Mouse (Mus musculus): ENCODE measurements around the gene Olfr1230. TPM values are rescaled to one million over a fixed set of nuclear protein-coding genes. Genes with fewer than 3 reads are reported as not detected.

Olfr1230 gene
- not detected in 2 replicates for polyA plus RNA-seq (2014; fragmentation: Nextera tagmentation; extraction: Ambion mirVana)

- Histone ChIP-seq H3K36me3 (ENCODE audit: control insufficient read depth, insufficient read depth, low read length) (no peaks in the 10 kb centered on the region), H3K9me3 (ENCODE audit: control insufficient read depth, low read length) (no peaks in the 10 kb centered on the region), H3K9ac (ENCODE audit: low read length) (no peak within 1 kb of the TSS), H3K27me3 (ENCODE audit: control insufficient read depth, insufficient read depth, low read length) (no peaks in the 10 kb centered on the region), H3K4me1 (ENCODE audit: control insufficient read depth in 2 of 2, insufficient read depth in 2 of 2, low read length in 2 of 2) (no peaks in the 10 kb centered on the region), H3K27ac (replicated peaks in 1 of 2; ENCODE audit: control insufficient read depth in 1 of 2, insufficient read depth in 1 of 2, low read depth in 2 of 2, low read length in 2 of 2) (no peak within 1 kb of the TSS), H3K4me2 (ENCODE audit: low read length) (no peak within 1 kb of the TSS), H3K4me3 (ENCODE audit: control insufficient read depth in 1 of 2, insufficient read depth in 1 of 2, low read depth in 1 of 2, low read length in 2 of 2) (no peak within 1 kb of the TSS)
- no peak for ATAC-seq (ENCODE audit: insufficient number of reproducible peaks, insufficient read depth, low FRiP score, low read depth)
- WGBS: 81% methylated on average over 1 of the region's 1 CpGs
Measured at GRCm38 (mm10) chr2:89297168-89297567, at the start of gene Olfr1230. TSS of gene Olfr1230 (minus strand) at chr2:89297268.

GRCm38 (mm10) chr2:89342298-89342697 lies 45.2 kb upstream of the Olfr1230 start, which contains the start of gene Olfr1233:
TSS of gene Olfr1233 (minus strand) at chr2:89342398.
- Histone ChIP-seq H3K4me1 (ENCODE audit: control insufficient read depth in 2 of 2, insufficient read depth in 2 of 2, low read length in 2 of 2) (no peaks in the 10 kb centered on the region), H3K4me2 (ENCODE audit: low read length) (no peak within 1 kb of the TSS), H3K4me3 (ENCODE audit: control insufficient read depth in 1 of 2, insufficient read depth in 1 of 2, low read depth in 1 of 2, low read length in 2 of 2) (no peak within 1 kb of the TSS), H3K27me3 (ENCODE audit: control insufficient read depth, insufficient read depth, low read length) (no peaks in the 10 kb centered on the region), H3K27ac (replicated peaks in 1 of 2; ENCODE audit: control insufficient read depth in 1 of 2, insufficient read depth in 1 of 2, low read depth in 2 of 2, low read length in 2 of 2) (no peak within 1 kb of the TSS), H3K9me3 (ENCODE audit: control insufficient read depth, low read length) (no peaks in the 10 kb centered on the region), H3K9ac (ENCODE audit: low read length) (no peak within 1 kb of the TSS), H3K36me3 (ENCODE audit: control insufficient read depth, insufficient read depth, low read length) (no peaks in the 10 kb centered on the region)
- no peak for ATAC-seq (ENCODE audit: insufficient number of reproducible peaks, insufficient read depth, low FRiP score, low read depth)

- Histone ChIP-seq H3K4me3 (ENCODE audit: control insufficient read depth in 1 of 2, insufficient read depth in 1 of 2, low read depth in 1 of 2, low read length in 2 of 2) (no peak within 1 kb of the TSS), H3K27ac (replicated peaks in 1 of 2; ENCODE audit: control insufficient read depth in 1 of 2, insufficient read depth in 1 of 2, low read depth in 2 of 2, low read length in 2 of 2) (no peak within 1 kb of the TSS), H3K4me1 (ENCODE audit: control insufficient read depth in 2 of 2, insufficient read depth in 2 of 2, low read length in 2 of 2) (no peaks in the 10 kb centered on the region), H3K27me3 (ENCODE audit: control insufficient read depth, insufficient read depth, low read length) (no peaks in the 10 kb centered on the region), H3K9ac (ENCODE audit: low read length) (no peak within 1 kb of the TSS), H3K4me2 (ENCODE audit: low read length) (no peak within 1 kb of the TSS), H3K36me3 (ENCODE audit: control insufficient read depth, insufficient read depth, low read length) (no peaks in the 10 kb centered on the region), H3K9me3 (ENCODE audit: control insufficient read depth, low read length) (no peaks in the 10 kb centered on the region)
- no peak for ATAC-seq (ENCODE audit: insufficient number of reproducible peaks, insufficient read depth, low FRiP score, low read depth)
Measured at GRCm38 (mm10) chr2:89329575-89329974, 32.5 kb upstream of the Olfr1230 start, which contains the start of gene Olfr1232. TSS of gene Olfr1232 (minus strand) at chr2:89329675.

- no peaks in the 10 kb centered on the region for H3K4me1 ChIP-seq (ENCODE audit: control insufficient read depth in 2 of 2, insufficient read depth in 2 of 2, low read length in 2 of 2)
- H3K27ac ChIP-seq (replicated peaks in 1 of 2; ENCODE audit: control insufficient read depth in 1 of 2, insufficient read depth in 1 of 2, low read depth in 2 of 2, low read length in 2 of 2): no peak within 1 kb of the TSS
- no peak for ATAC-seq (ENCODE audit: insufficient number of reproducible peaks, insufficient read depth, low FRiP score, low read depth)
- no peaks in the 10 kb centered on the region for H3K9me3 ChIP-seq (ENCODE audit: control insufficient read depth, low read length)
- no peaks in the 10 kb centered on the region for H3K36me3 ChIP-seq (ENCODE audit: control insufficient read depth, insufficient read depth, low read length)
- WGBS: 72% methylated on average over 2 of the region's 2 CpGs
- H3K27me3 ChIP-seq (ENCODE audit: control insufficient read depth, insufficient read depth, low read length): no peaks in the 10 kb centered on the region
- H3K9ac ChIP-seq (ENCODE audit: low read length): no peak within 1 kb of the TSS
- no peak within 1 kb of the TSS for H3K4me2 ChIP-seq (ENCODE audit: low read length)
- no peak within 1 kb of the TSS for H3K4me3 ChIP-seq (ENCODE audit: control insufficient read depth in 1 of 2, insufficient read depth in 1 of 2, low read depth in 1 of 2, low read length in 2 of 2)
Measured at GRCm38 (mm10) chr2:89306974-89307373, 9.9 kb upstream of the Olfr1230 start, which contains the start of gene Olfr1231. TSS of gene Olfr1231 (minus strand) at chr2:89307074.

- Histone ChIP-seq H3K4me3 (ENCODE audit: control insufficient read depth in 1 of 2, insufficient read depth in 1 of 2, low read depth in 1 of 2, low read length in 2 of 2) (no peak within 1 kb of the TSS), H3K4me1 (ENCODE audit: control insufficient read depth in 2 of 2, insufficient read depth in 2 of 2, low read length in 2 of 2) (no peaks in the 10 kb centered on the region), H3K36me3 (ENCODE audit: control insufficient read depth, insufficient read depth, low read length) (no peaks in the 10 kb centered on the region), H3K9ac (ENCODE audit: low read length) (no peak within 1 kb of the TSS), H3K27me3 (ENCODE audit: control insufficient read depth, insufficient read depth, low read length) (no peaks in the 10 kb centered on the region), H3K4me2 (ENCODE audit: low read length) (no peak within 1 kb of the TSS), H3K9me3 (ENCODE audit: control insufficient read depth, low read length) (no peaks in the 10 kb centered on the region), H3K27ac (replicated peaks in 1 of 2; ENCODE audit: control insufficient read depth in 1 of 2, insufficient read depth in 1 of 2, low read depth in 2 of 2, low read length in 2 of 2) (no peak within 1 kb of the TSS)
- ATAC-seq (ENCODE audit: insufficient number of reproducible peaks, insufficient read depth, low FRiP score, low read depth): no peak
- WGBS: 78% methylated on average over 2 of the region's 2 CpGs
Measured at GRCm38 (mm10) chr2:89287914-89288313, 9.2 kb downstream of the Olfr1230 start, which contains the start of gene Olfr1229. TSS of gene Olfr1229 (minus strand) at chr2:89288014.

- H3K27ac ChIP-seq (replicated peaks in 1 of 2; ENCODE audit: control insufficient read depth in 1 of 2, insufficient read depth in 1 of 2, low read depth in 2 of 2, low read length in 2 of 2): no peak within 1 kb of the TSS
- no peak within 1 kb of the TSS for H3K9ac ChIP-seq (ENCODE audit: low read length)
- no peaks in the 10 kb centered on the region for H3K4me1 ChIP-seq (ENCODE audit: control insufficient read depth in 2 of 2, insufficient read depth in 2 of 2, low read length in 2 of 2)
- no peaks in the 10 kb centered on the region for H3K36me3 ChIP-seq (ENCODE audit: control insufficient read depth, insufficient read depth, low read length)
- H3K4me2 ChIP-seq (ENCODE audit: low read length): no peak within 1 kb of the TSS
- H3K9me3 ChIP-seq (ENCODE audit: control insufficient read depth, low read length): no peaks in the 10 kb centered on the region
- no peaks in the 10 kb centered on the region for H3K27me3 ChIP-seq (ENCODE audit: control insufficient read depth, insufficient read depth, low read length)
- H3K4me3 ChIP-seq (ENCODE audit: control insufficient read depth in 1 of 2, insufficient read depth in 1 of 2, low read depth in 1 of 2, low read length in 2 of 2): no peak within 1 kb of the TSS
- ATAC-seq (ENCODE audit: insufficient number of reproducible peaks, insufficient read depth, low FRiP score, low read depth): no peak
Measured at GRCm38 (mm10) chr2:89253962-89254361, 43.1 kb downstream of the Olfr1230 start, which contains the start of gene Olfr1228. TSS of gene Olfr1228 (minus strand) at chr2:89254062.

Other genes starting within 250 kb of the Olfr1230 start
- not detected in 2 replicates for gene Olfr1218, start 236.1 kb downstream of the Olfr1230 start, polyA plus RNA-seq (2014; fragmentation: Nextera tagmentation; extraction: Ambion mirVana)
- gene Olfr1219, start 213.8 kb downstream of the Olfr1230 start, polyA plus RNA-seq (2014; fragmentation: Nextera tagmentation; extraction: Ambion mirVana): not detected in 2 replicates
- gene Olfr1220, start 190.4 kb downstream of the Olfr1230 start, polyA plus RNA-seq (2014; fragmentation: Nextera tagmentation; extraction: Ambion mirVana): not detected in 2 replicates
- gene Olfr1221, start 180.0 kb downstream of the Olfr1230 start, polyA plus RNA-seq (2014; fragmentation: Nextera tagmentation; extraction: Ambion mirVana): not detected in 2 replicates
- gene Olfr1222, start 164.2 kb downstream of the Olfr1230 start, polyA plus RNA-seq (2014; fragmentation: Nextera tagmentation; extraction: Ambion mirVana): not detected in 2 replicates
- gene Olfr1223, start 145.7 kb downstream of the Olfr1230 start, polyA plus RNA-seq (2014; fragmentation: Nextera tagmentation; extraction: Ambion mirVana): not detected in 2 replicates
- gene Olfr1224-ps1, start 133.2 kb downstream of the Olfr1230 start, polyA plus RNA-seq (2014; fragmentation: Nextera tagmentation; extraction: Ambion mirVana): not detected in 2 replicates
- not detected in 2 replicates for gene Olfr1225, start 122.6 kb downstream of the Olfr1230 start, polyA plus RNA-seq (2014; fragmentation: Nextera tagmentation; extraction: Ambion mirVana)
- not detected in 2 replicates for gene Olfr1226, start 97.2 kb downstream of the Olfr1230 start, polyA plus RNA-seq (2014; fragmentation: Nextera tagmentation; extraction: Ambion mirVana)
- gene Olfr1228, start 43.2 kb downstream of the Olfr1230 start, polyA plus RNA-seq (2014; fragmentation: Nextera tagmentation; extraction: Ambion mirVana): not detected in 2 replicates
- gene Olfr1229, start 9.3 kb downstream of the Olfr1230 start, polyA plus RNA-seq (2014; fragmentation: Nextera tagmentation; extraction: Ambion mirVana): not detected in 2 replicates
- gene Olfr1231, start 9.8 kb upstream of the Olfr1230 start, polyA plus RNA-seq (2014; fragmentation: Nextera tagmentation; extraction: Ambion mirVana): not detected in 2 replicates
- gene Olfr1232, start 32.4 kb upstream of the Olfr1230 start, polyA plus RNA-seq (2014; fragmentation: Nextera tagmentation; extraction: Ambion mirVana): not detected in 2 replicates
- not detected in 2 replicates for gene Olfr1233, start 45.1 kb upstream of the Olfr1230 start, polyA plus RNA-seq (2014; fragmentation: Nextera tagmentation; extraction: Ambion mirVana)
- not detected in 2 replicates for gene Olfr1234, start 67.6 kb upstream of the Olfr1230 start, polyA plus RNA-seq (2014; fragmentation: Nextera tagmentation; extraction: Ambion mirVana)
- gene Olfr1238, start 112.4 kb upstream of the Olfr1230 start, polyA plus RNA-seq (2014; fragmentation: Nextera tagmentation; extraction: Ambion mirVana): not detected in 2 replicates
- gene Olfr1239, start 123.1 kb upstream of the Olfr1230 start, polyA plus RNA-seq (2014; fragmentation: Nextera tagmentation; extraction: Ambion mirVana): not detected in 2 replicates
- not detected in 2 replicates for gene Olfr1240, start 145.7 kb upstream of the Olfr1230 start, polyA plus RNA-seq (2014; fragmentation: Nextera tagmentation; extraction: Ambion mirVana)
- not detected in 2 replicates for gene Olfr1241, start 189.9 kb upstream of the Olfr1230 start, polyA plus RNA-seq (2014; fragmentation: Nextera tagmentation; extraction: Ambion mirVana)
- gene Olfr1242, start 201.1 kb upstream of the Olfr1230 start, polyA plus RNA-seq (2014; fragmentation: Nextera tagmentation; extraction: Ambion mirVana): not detected in 2 replicates
- gene Olfr1243, start 234.2 kb upstream of the Olfr1230 start, polyA plus RNA-seq (2014; fragmentation: Nextera tagmentation; extraction: Ambion mirVana): not detected in 2 replicates